Mouse (Mus musculus) right cerebral cortex, postnatal 10 days (tissue): ENCODE measurements around the gene Csnk2b.
"Not testable (repeated sequence)": the region's sequence is repeated elsewhere in the genome, so short reads cannot be mapped to it uniquely, and the experiment has no call there.

ENCODE experiments used
- DNase-seq, 2 experiments: peaks; one replicate each; pipeline ENCODE4 v3.0.0; 2021; ENCODE audit warnings: low spot score in 2 of 2

The Csnk2b gene

DNA sequence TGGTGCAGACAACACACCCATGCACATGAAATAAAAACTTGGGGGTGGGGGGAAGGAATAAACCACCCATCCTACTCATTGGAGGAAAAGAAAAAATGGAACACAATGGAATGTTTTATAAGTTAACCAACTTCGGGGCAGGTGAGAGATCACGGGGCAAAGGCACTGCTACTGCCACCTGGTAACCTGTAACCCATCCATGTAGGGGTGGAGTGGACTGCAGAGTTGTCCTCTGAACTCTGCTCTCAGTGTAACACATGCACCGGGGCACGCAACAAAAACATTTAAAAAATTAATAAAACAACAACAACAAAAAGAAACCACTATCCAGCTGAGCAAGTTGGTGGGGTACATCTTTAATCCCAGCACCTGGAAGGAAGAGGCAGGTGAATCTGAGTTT lies 30.3 kb upstream of the Csnk2b start:
- DNase-seq: no peak

DNA sequence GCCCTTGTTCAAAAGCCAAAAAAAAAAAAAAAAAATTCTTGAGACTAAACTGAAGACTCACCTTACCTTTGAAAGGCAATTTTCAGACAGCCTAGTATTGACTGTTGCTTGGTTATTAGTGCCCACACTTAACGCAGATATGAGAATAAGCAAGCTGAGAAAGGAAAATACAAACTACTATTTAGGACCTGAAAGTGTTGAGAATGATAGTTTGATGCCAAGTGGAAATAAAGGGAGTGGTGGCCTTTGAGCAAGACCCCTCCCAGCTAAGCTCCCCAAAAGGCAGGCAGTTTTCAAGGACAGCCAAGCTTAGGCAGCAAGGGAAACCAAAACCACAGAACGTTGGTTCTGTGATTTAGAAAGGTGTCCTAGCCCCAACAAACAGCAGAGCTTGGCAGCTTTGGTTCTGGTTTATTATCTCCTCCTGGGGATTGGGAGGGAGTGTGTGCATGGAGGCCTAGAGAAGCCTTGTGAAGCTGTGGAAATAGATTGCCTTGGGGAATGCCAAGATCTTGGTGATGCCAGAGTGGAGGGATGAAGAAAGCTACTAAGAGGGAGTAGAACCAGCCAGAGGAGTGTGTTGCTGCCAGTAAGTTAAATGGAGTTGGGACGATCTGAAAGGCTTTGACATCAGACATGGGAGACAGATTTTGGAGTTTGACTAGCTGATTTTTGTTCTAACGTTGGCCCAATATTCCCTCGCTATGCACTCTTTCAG lies 26.2 kb upstream of the Csnk2b start:
- DNase-seq: no peak

DNA sequence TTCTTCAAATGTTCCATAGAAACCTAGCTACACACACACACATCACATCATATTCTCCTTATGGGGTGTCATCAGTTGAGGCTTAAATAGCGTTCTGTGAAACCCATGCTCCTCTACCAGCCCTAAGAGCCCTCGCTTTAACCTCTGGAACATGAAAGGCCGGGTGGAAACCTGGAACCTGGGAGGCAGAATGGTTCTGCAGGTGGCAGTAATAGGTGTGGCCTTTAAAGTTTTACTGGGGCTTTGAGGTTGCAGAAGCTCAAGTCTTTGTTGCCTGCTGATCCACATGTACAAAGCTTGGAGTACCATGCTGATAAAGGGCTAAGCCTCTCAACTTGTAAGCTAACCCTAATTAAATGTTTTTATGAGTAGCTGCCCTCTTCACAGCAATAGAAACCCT lies 25.5 kb upstream of the Csnk2b start:
- no peak for DNase-seq

DNA sequence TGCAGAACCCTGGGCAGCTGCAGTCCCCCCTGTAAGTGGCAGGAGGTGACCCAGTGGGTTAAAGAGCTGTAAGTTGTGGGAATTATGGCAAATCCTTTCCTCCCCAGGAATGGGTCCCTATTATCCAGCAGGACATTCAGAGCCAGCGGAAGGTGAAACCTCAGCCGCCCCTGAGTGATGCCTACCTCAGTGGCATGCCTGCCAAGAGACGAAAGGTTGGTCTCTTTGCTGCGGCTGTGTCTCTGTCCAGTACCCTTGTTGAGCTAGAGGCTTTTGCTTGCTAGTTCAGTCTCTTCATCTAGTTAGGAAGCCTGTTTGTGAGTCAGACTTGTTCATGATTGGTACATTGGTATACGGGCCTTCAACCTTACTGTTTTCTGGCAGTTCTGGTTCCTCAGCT lies 24.3 kb upstream of the Csnk2b start:
- DNase-seq: no peak

DNA sequence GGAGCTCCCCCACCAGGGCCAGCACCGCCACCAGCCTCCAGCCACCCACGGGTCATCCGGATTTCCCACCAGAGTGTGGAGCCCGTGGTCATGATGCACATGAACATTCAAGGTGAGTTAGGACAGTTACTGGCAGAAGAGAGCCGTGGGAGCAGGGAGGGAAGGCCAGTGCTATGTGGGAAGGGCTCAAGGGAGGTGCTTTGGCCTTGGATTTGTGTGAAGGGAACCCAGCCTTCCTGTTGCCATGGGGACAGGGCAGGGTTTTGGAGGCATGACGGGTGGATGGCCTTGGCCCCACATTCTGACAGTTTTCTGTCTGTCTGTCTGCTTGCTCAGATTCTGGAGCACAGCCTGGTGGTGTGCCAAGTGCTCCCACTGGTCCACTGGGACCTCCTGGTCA lies 20.1 kb upstream of the Csnk2b start:
- DNase-seq: no peak

DNA sequence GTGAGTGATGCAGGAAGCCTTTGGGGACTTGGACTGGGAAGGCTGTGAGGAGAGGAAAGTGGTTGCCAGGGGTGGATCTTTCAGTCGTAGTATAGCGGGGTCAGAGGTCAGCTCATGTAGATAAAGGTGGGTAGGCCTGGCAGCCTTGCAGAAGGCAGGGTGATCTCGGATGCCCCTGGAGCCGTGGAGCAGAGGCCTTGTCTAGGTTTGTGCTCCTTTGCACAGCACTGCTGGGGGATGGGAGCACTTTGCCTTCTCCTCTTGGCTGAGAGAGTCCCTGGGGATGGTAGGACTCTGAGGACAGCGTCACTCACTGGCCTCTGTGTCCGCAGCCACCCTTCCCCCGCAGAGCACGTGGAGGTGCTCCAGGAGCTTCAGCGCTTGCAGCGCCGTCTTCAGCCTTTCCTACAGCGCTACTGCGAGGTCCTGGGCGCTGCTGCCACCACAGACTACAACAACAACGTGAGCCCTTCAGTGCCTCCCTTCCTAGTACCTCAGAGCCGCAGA lies 18.7 kb upstream of the Csnk2b start:
- DNase-seq: no peak

DNA sequence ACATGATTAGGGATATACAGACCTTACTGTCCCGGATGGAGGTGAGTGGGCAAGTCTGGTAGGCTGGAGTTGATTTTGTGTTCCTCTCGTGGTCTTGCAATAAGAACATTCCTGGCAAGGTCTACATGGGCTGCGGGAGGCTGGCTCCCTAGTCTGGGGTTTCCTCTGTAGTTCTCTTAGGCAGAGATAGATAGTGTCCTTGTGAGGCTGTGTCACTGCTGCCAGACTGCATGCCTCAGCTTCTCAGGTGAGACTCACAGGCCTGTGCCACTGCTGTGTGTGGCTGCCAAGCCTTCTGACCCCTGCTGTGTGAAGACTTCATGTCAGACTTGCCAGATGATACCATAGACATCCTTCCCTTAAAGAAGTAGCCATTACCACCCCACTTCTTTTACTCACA lies 17.4 kb upstream of the Csnk2b start:
- no peak for DNase-seq

DNA sequence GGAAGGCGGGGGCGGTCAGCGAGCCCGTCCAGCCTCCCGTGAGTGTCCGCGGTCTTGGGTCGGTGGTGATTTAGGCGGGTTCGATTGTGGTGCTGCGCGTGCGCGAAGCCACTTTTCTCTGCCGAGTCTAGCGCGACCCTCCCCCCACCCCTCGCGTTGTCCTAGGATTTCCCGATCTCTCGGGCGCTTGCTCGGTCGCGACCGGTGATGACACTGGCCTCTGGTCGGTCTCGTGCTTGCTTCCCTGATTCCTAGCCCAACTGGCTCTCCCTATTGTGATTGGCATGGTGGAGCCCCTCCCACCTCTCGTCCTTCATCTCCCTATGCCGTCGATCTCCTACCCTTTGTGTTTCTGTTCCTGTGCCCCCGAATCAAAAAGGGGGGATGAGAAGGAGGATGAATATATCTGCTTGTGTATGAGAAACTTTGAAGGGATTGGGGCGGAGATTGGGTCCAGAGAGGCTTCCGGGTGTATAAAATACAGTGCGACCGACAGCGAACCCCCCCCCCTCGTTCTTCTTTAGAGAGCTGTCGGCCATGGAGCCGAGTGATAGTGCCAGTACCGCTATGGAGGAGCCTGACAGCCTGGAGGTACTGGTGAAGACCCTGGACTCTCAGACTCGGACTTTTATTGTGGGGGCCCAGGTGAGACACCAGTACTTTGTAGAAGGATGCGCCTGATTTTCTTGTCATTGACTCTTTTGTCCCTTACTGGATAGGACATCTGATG lies 13.9 kb upstream of the Csnk2b start:
- DNase-seq: no peak

DNA sequence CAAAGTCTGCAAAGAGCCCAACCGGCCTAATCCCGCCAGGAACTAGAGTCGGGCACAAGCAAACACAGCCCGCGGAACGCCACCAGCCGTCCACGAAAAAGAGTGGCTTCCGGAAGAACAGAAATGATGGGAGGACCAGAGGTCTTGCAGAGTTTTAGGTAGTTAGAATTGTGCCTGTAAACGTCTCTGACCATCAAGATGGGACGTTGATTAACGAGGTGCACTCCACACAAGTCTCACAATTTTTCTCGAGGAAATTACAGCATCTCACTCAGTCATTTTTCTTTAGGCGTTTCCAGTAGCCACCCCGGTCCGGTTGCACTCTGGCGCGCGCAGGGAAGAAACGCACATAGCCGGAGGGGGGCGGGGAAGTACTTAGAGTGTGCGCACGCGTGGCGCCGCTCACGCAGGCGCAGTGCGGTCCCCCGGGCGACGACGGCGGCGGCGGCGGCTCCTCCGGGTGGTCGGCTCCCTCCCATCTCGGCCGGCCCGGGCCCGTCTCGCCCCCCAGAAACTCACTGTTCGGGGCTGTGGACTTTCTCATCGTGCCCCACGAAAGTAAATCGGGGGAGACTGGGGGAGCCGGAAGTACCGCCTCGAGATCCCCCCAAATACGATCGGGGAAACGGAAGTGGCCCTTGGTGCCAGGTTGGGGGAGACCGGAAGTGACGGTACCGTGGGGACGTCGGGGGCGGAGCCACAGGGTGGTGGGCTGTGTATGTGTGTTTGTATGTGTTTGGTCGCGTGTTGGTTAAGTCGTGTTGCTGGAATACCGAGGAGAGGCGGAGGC lies 13.1 kb upstream of the Csnk2b start, which contains the start of gene Bag6:
Bag6 (plus strand) TSS at position 378 of the 790 bp plus-strand sequence.
- peak; percentile 95 to 96 for DNase-seq

DNA sequence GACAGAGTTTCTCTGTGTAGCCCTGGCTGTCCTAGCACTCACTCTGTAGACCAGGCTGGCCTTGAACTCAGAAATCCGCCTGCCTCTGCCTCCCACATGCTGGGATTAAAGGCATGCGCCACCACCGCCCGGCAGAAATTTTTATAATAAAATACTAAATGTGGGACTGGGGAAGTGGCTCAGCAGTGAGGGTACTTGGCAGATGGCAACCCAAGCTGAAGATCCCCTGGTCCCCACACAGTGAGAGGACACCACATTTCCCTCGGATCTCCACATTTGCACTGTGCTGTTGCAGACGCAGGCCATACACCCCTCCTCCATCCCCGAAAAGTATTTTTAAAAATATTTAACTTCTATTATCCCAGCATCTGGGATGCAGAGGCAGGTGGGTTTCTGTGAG lies 11.7 kb upstream of the Csnk2b start:
- DNase-seq: no peak

DNA sequence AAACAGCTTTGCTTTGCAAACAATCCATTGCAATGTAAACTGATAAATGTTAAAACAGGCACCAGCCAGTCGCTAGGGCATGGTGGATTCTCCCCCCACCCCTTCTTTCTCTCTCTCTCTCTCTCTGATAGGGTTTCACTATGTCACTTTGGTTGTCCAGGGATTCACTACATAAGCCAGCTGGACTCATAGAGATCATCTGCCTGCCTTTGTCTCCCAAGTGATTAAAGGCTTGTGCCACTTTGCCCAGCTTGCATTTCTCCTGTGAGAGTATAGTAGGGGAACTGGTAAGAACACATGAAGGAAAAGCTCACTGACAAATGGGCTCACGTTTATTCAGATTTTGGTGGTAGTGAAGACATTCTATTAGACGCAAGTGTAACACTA lies 10.3 kb upstream of the Csnk2b start:
- no peak for DNase-seq

DNA sequence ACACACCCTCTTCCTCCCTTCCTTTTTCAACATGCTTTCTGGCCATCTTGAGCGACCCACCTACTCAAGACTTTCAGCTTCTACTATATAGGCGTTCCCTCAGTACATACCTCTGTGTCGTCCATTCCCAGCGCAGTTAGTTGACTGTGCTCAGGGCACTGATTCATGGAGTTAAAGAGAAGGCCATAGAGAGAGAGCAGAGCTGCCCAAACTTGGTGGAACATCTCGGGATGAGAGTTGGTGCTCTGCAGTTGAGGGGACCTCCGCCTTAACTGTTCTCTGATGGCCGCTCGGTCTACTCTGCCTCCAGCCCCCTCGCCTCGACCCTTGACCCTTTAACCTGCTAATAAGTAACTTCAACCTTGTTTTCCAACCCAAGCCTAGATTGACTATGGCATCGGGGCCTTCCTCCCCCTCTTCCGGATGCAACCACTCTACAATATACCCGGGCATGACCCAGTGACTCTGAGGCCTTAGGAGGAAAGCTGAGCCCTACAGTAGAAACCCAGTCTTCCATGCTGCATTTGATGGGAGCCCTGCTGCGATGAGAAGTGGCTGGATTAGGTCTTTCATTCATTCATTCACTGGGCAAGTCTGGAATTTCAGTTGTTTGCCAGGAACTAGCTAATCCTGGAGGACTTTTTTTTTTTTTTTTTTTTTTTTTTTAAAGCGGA lies 9.8 kb upstream of the Csnk2b start, which contains the start of gene Apom:
Apom (minus strand) TSS at position 551 of the 674 bp plus-strand sequence.
- no peak for DNase-seq

DNA sequence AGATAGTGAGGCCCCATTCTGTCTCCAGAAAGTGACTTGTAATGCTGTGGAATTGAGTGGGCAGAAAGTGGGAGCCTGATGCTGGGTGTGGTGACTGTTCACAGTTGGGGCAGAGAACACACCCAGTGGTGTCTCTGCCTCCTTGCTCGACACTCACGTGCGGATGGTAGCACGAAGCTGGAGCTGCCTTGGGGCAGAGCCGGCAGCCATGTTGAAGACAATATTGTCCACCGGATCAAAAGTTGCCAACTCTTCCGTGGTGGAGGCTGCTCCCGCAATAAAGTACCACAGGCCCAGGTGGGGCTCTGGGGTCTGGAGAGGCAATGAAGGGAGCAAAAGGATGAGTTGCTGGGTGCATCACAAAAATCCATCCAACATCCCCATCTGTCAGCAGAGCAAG lies 9.2 kb upstream of the Csnk2b start:
- DNase-seq: no peak

DNA sequence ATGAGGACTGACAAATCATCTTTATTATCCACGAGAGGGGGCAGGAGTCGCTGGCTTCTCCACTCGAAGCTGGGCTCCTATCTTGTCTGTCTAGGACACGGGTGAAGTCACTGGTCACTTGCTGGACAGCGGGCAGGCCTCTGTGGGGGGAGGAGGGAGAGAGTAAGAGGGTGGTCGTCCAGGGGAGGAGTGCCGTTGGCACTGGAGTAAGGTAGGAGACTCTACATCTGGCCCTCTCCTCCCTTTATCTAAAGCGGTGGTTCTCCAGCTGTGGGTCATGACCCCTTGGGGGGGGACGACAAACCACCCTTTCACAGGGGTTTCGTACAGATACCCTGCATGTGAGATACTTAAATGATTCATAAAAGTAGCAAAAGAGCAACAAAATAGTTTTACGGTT lies 7.1 kb upstream of the Csnk2b start:
- no peak for DNase-seq

DNA sequence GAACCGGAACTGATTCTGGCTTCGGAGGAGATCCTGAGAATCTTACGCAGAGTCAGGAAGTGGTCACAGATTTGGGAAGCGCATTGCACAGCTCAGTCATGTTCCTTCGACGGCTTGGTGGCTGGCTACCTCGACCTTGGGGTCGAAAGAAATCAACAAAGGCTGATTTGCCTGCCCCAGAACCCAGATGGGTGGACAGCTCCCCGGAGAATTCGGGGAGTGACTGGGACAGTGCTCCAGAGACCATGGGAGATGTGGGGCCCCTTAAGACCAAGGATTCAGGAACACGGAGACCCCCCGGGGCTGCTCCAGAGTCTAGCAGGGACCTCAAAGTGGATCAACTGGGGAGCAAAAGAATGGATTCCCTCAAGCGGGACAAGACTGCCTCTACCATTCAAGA lies 5.2 kb upstream of the Csnk2b start:
- DNase-seq: no peak

DNA sequence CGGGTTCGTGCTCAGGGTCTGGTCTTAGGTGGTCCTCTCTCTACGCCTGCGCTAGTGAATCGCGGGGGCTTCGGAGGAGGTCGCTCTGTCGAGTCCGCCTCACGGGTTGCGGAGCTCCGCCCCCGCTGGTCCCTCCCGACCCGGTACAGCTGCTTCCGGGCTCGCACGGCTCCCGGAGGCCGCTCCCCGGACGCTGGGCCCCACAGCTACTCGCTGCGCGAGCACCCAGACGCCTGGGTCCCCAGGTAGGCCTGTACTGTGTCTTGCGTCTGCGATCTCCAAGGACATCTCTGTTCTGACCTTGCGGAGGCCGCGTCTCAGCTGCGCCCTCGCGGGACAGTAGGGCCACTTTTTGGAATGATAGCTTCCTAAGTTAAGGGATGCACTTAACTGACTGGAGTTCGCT lies 4.4 kb upstream of the Csnk2b start, which contains the start of gene D17H6S53E:
D17H6S53E (plus strand) TSS at position 168 of the 406 bp plus-strand sequence.
- peak; percentile 84 to 86 for DNase-seq

DNA sequence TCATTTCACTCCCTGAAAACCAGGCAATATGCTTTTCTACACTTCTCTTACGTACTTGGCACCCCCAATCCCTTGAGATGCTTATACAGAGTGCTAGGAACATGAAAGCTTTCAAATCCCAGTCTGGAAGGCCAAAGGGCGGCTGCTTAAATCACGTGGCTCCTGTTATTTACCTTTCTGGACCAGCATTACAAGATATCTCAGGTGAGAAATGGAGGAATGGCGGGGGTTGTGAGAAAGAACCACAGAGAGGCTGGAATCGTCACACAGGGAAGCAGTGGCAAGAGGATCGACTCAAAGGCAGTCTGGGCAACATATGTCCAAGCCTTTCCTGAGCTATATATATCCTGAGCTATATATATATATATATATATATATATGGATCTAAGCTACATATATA lies 3.7 kb upstream of the Csnk2b start:
- no peak for DNase-seq

DNA sequence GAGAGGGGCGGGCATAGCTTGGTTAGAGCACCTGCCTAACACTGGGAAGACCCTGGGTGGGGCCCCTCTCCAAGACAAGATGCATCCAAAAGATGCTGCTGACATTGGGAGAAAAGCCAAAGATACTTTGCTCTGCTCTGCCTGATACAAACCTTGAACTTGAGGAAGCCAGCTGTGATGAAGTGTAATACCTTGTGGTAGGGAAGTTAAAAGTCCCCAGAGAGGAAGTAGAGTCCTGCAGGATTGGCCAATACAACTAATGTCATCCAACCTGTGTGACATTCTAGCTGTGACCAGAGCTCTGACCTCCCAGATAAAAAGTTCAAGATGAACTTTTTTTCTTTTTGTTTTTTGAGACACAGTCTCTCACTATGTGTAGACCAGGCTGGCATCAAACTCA lies 3.2 kb upstream of the Csnk2b start:
- DNase-seq: no peak

DNA sequence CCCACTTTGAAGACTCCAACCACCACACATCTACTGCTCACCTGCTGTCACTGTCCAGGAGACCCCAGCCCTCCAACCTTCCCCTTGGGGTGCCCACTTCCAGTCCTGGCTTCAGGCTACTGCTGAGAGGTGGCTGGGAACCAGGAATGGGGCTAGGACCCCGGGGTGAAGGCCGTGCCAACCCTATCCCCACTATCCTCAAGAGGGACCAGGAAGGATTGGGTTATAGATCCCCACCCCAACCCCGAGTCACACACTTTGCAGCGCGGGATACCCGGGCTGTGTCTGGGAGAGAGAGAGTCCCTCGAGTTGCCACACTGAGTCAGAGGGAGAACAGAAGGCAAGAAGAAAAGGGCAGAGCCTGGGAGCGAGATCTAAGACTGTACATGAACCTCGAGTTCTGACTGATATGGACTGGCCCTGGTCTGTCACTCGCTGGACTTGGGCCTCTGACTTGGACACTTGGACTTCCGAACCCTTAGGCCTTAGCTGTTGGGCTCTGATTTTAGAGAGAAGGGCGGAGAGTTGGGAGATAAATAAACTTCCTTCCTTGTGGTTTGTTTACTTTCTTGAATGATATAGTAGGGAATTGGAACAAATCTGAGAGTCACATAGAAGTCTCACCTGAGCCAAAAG lies 2.5 kb upstream of the Csnk2b start:
- DNase-seq: not testable (repeated sequence)

DNA sequence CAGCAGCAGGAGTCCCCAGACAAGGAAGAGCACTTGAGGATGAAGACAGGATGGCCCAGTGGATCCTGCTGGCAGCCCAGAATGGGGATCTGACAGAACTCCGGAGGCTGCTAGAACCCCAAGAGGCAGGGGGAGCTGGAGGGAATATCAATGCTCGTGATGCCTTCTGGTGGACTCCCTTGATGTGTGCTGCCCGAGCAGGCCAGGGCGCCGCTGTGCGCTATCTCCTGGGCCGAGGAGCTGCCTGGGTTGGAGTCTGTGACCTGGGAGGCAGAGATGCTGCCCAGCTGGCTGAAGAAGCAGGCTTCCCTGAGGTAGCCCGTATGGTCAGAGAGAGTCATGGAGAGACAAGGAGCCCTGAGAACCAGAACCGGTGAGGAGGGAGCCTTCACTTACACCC lies 1.4 kb upstream of the Csnk2b start:
- not testable (repeated sequence) for DNase-seq

DNA sequence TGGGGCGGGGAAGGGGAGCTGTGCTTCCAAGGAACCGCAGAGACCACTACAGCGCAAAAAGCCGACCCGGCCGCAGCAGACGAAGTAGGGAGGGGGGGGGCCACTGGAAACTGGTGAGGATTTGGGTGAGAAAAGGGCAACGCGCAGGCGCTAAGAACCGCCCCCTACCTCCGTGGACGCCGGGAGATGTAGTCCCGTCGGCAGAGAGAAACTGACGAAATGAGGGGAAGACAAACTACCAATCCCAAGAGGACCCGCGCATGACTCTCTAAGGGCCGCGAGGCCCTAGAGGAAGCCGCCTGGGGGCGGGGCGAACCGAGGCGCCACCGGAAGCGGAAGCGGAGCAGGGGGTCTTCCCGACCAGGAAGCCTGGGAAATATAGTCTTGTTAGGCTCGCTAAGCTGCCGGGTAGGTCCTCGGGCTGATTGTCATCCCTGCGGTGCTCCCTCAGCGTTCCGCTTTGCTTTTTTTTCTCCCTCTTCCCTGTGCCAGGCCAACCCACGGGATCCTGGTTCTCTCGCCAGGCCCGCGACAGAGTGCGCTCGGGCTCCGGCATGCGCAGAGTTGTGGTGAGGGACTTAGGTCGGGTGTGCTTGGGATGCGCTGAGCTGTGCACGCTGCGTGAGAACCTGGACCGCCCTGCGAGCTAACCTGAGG lies 582 bp downstream of the Csnk2b start, which contains the start of gene Gpank1:
Gpank1 (plus strand) TSS at position 313 of the 657 bp plus-strand sequence.
- peak; percentile 99 for DNase-seq
